Mouse (Mus musculus): ENCODE measurements around the gene N4bp3. TPM values are rescaled to one million over a fixed set of nuclear protein-coding genes. Genes with fewer than 3 reads are reported as not detected.

N4bp3 gene
- polyA plus RNA-seq (2014; fragmentation: Illumina TruSeq; extraction: RNeasy Lipid Tissue Mini Kit (QIAGEN cat#74804); ENCODE audit: low read depth, low replicate concordance) = 20.5 TPM

GRCm38 (mm10) chr11:51650691-51651515 lies at the start of gene N4bp3, which contains the start of gene D930048N14Rik:
N4bp3 (minus strand) TSS chr11:51650842.
D930048N14Rik (plus strand) TSS chr11:51650954.

GRCm38 (mm10) chr11:51688330-51689328 lies 38.0 kb upstream of the N4bp3 start, which contains the start of gene 0610009B22Rik:
0610009B22Rik (minus strand) TSS chr11:51688874.

GRCm38 (mm10) chr11:51635525-51636322 lies 14.9 kb downstream of the N4bp3 start, which contains the start of gene Rmnd5b:
Rmnd5b (minus strand) TSS chr11:51635896.

GRCm38 (mm10) chr11:51619409-51620060 lies 31.1 kb downstream of the N4bp3 start, which contains the start of gene Nhp2:
Nhp2 (plus strand) TSS chr11:51619735.

GRCm38 (mm10) chr11:51606447-51607095 lies 44.1 kb downstream of the N4bp3 start, which contains the start of gene Hnrnpab:
Hnrnpab (minus strand) TSS chr11:51606847.

Other genes with a start within 250 kb of the N4bp3 start
- 13.7 TPM for gene Phykpl, start 66.1 kb downstream of the N4bp3 start, polyA plus RNA-seq (2014; fragmentation: Illumina TruSeq; extraction: RNeasy Lipid Tissue Mini Kit (QIAGEN cat#74804); ENCODE audit: low read depth, low replicate concordance)
- gene Hnrnpab, start 44.0 kb downstream of the N4bp3 start, polyA plus RNA-seq (2014; fragmentation: Illumina TruSeq; extraction: RNeasy Lipid Tissue Mini Kit (QIAGEN cat#74804); ENCODE audit: low read depth, low replicate concordance) = 192 TPM
- gene Nhp2, start 31.1 kb downstream of the N4bp3 start, polyA plus RNA-seq (2014; fragmentation: Illumina TruSeq; extraction: RNeasy Lipid Tissue Mini Kit (QIAGEN cat#74804); ENCODE audit: low read depth, low replicate concordance) = 42.7 TPM
- 35.0 TPM for gene Rmnd5b, start 14.9 kb downstream of the N4bp3 start, polyA plus RNA-seq (2014; fragmentation: Illumina TruSeq; extraction: RNeasy Lipid Tissue Mini Kit (QIAGEN cat#74804); ENCODE audit: low read depth, low replicate concordance)
- 20.6 TPM for gene D930048N14Rik, start 112 bp upstream of the N4bp3 start, polyA plus RNA-seq (2014; fragmentation: Illumina TruSeq; extraction: RNeasy Lipid Tissue Mini Kit (QIAGEN cat#74804); ENCODE audit: low read depth, low replicate concordance)
- gene 0610009B22Rik, start 38.0 kb upstream of the N4bp3 start, polyA plus RNA-seq (2014; fragmentation: Illumina TruSeq; extraction: RNeasy Lipid Tissue Mini Kit (QIAGEN cat#74804); ENCODE audit: low read depth, low replicate concordance) = 46.9 TPM
- 10.8 TPM for gene Sec24a, start 112.8 kb upstream of the N4bp3 start, polyA plus RNA-seq (2014; fragmentation: Illumina TruSeq; extraction: RNeasy Lipid Tissue Mini Kit (QIAGEN cat#74804); ENCODE audit: low read depth, low replicate concordance)
- 78.5 TPM for gene Sar1b, start 112.8 kb upstream of the N4bp3 start, polyA plus RNA-seq (2014; fragmentation: Illumina TruSeq; extraction: RNeasy Lipid Tissue Mini Kit (QIAGEN cat#74804); ENCODE audit: low read depth, low replicate concordance)
- 14.2 TPM for gene Jade2, start 206.8 kb upstream of the N4bp3 start, polyA plus RNA-seq (2014; fragmentation: Illumina TruSeq; extraction: RNeasy Lipid Tissue Mini Kit (QIAGEN cat#74804); ENCODE audit: low read depth, low replicate concordance)